8 mouse cellular contexts compared by ENCODE assay signal in the genomic region with DNA sequence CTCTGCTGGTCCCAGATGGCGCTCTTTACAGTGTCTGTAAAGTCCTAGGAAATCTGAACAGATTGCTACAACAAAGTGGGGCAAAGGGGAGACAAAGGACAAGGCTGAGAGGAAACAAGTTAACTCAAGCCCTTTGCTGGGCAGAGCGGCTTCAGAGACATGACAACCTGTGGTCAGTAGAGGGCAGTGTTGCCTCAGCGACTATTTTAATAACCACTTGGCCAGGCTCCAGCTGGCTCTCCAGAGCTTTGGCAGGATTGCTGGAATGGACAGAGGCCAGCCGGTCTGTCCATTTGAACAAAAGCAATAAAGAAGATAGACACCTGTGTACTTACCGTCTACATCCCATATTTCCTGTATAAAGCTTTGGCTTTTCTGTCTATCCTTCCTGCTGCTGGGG. TPM values are rescaled to one million over a fixed set of nuclear protein-coding genes. Genes with fewer than 3 reads are reported as not detected.
DNase-seq lines count a peak whose midpoint lies in the region; ATAC-seq and TF ChIP-seq lines count a peak whose summit lies in the region.

No protein-coding gene starts in this region.

- no peak overlapping the region for H3K9ac ChIP-seq in embryonic facial prominence, embryonic 14.5 days (ENCODE audit: low read depth, low read length)
- H3K9ac ChIP-seq in heart, embryonic 15.5 days, result no peak overlapping the region
- no peak overlapping the region for H3K9ac ChIP-seq in liver, postnatal 0 days (replicated peaks)

- H3K27me3 ChIP-seq in embryonic facial prominence, embryonic 14.5 days (replicated peaks; ENCODE audit: control insufficient read depth, insufficient read depth, low read length), result no peaks in the 10 kb centered on the region; the same call in 1 of the 2 replicates
- no peaks in the 10 kb centered on the region for H3K27me3 ChIP-seq in heart, embryonic 15.5 days
- H3K27me3 ChIP-seq in liver, postnatal 0 days (ENCODE audit: insufficient read depth, low read length), result 0 out of 2 replicates have a peak, but pooled peaks cover 3% of the 10 kb centered on the region
- no peaks in the 10 kb centered on the region for H3K27me3 ChIP-seq in thymus, adult 2 months (ENCODE audit: control insufficient read depth, insufficient read depth, low read length)

- peaks cover 36% of the 10 kb centered on the region for H3K4me1 ChIP-seq in embryonic facial prominence, embryonic 14.5 days (ENCODE audit: control insufficient read depth, insufficient read depth, low read length)
- H3K4me1 ChIP-seq in heart, embryonic 15.5 days (replicated peaks), result peaks cover 46% of the 10 kb centered on the region
- peaks cover 7% of the 10 kb centered on the region for H3K4me1 ChIP-seq in liver, postnatal 0 days (ENCODE audit: insufficient read depth)
- H3K4me1 ChIP-seq in olfactory bulb, adult 2 months (ENCODE audit: control insufficient read depth, insufficient read depth, low read length), result peaks cover 9% of the 10 kb centered on the region
- H3K4me1 ChIP-seq in thymus, adult 2 months (replicated peaks; ENCODE audit: control insufficient read depth, insufficient read depth, low read length), result peaks cover 6% of the 10 kb centered on the region

- no peaks in the 10 kb centered on the region for H3K9me3 ChIP-seq in embryonic facial prominence, embryonic 14.5 days (ENCODE audit: control insufficient read depth, low read length)
- no peaks in the 10 kb centered on the region for H3K9me3 ChIP-seq in heart, embryonic 15.5 days (replicated peaks)
- H3K9me3 ChIP-seq in liver, postnatal 0 days (ENCODE audit: low read length), result no peaks in the 10 kb centered on the region

- DNase-seq in A20 (ENCODE audit: low read depth, low spot score), result peak; percentile 33
- peak; percentile 92 for DNase-seq in adrenal gland, postnatal 10 days
- DNase-seq in embryonic facial prominence, embryonic 14.5 days (ENCODE audit: low spot score), result peak; percentile 90
- DNase-seq in kidney, postnatal 10 days, result peak; percentile 93
- peak; percentile 83 for DNase-seq in liver, postnatal 0 days
- peak; percentile 67 for DNase-seq in thymus, adult 2 months

- H3K4me2 ChIP-seq in embryonic facial prominence, embryonic 14.5 days (ENCODE audit: low read depth, low read length), result no peak overlapping the region
- H3K4me2 ChIP-seq in heart, embryonic 15.5 days, result no peak overlapping the region
- H3K4me2 ChIP-seq in liver, postnatal 0 days (ENCODE audit: low read depth, low read length), result no peak overlapping the region

- TF ChIP-seq CTCF in liver, postnatal 0 days (IDR thresholded peaks at IDR 0.05; ENCODE audit: low read depth), result peak; percentile 87
- peak; percentile 51; the same call in 1 of the 2 replicates for TF ChIP-seq CTCF in olfactory bulb, adult 2 months (IDR thresholded peaks at IDR 0.05; ENCODE audit: insufficient read depth, low read depth, low read length)
- TF ChIP-seq CTCF in thymus, adult 2 months (IDR thresholded peaks at IDR 0.05; ENCODE audit: borderline replicate concordance, control insufficient read depth, extremely low read depth, insufficient read depth, low read length, poor library complexity), result peak; percentile 68; the same call in 1 of the 2 replicates

- 2% methylated on average over 5 of the region's 5 CpGs for WGBS in embryonic facial prominence, embryonic 14.5 days
- under 1% methylated on average over 5 of the region's 5 CpGs for WGBS in heart, embryonic 15.5 days
- WGBS in liver, postnatal 0 days (ENCODE audit: insufficient replicate concordance), result 2% methylated on average over 5 of the region's 5 CpGs
- 4% methylated on average over 5 of the region's 5 CpGs for WGBS in olfactory bulb, adult 2 months
- 7% methylated on average over 5 of the region's 5 CpGs for WGBS in thymus, adult 2 months

- H3K4me3 ChIP-seq in embryonic facial prominence, embryonic 14.5 days (ENCODE audit: low read depth, low read length), result no peak overlapping the region
- H3K4me3 ChIP-seq in heart, embryonic 15.5 days, result no peak overlapping the region
- H3K4me3 ChIP-seq in liver, postnatal 0 days (ENCODE audit: low read depth, low read length), result no peak overlapping the region
- no peak overlapping the region for H3K4me3 ChIP-seq in olfactory bulb, adult 2 months (ENCODE audit: insufficient read depth, low read depth, low read length)
- no peak overlapping the region for H3K4me3 ChIP-seq in thymus, adult 2 months (ENCODE audit: control insufficient read depth, insufficient read depth, low read length)

- no peaks in the 10 kb centered on the region for H3K36me3 ChIP-seq in embryonic facial prominence, embryonic 14.5 days (ENCODE audit: control insufficient read depth, insufficient read depth, low read length)
- H3K36me3 ChIP-seq in heart, embryonic 15.5 days, result no peaks in the 10 kb centered on the region
- no peaks in the 10 kb centered on the region for H3K36me3 ChIP-seq in liver, postnatal 0 days (replicated peaks; ENCODE audit: insufficient read depth, low read length)
- no peaks in the 10 kb centered on the region for H3K36me3 ChIP-seq in thymus, adult 2 months (ENCODE audit: control insufficient read depth, insufficient read depth, low read length)

- no peak for TF ChIP-seq POLR2A in olfactory bulb, adult 2 months (IDR thresholded peaks at IDR 0.05; ENCODE audit: insufficient read depth, low read depth, low read length)
- TF ChIP-seq POLR2A in thymus, adult 2 months (IDR thresholded peaks at IDR 0.05; ENCODE audit: control insufficient read depth, extremely low read depth, insufficient read depth, low read length, poor library complexity), result no peak

- TF ChIP-seq EP300 in liver, postnatal 0 days (IDR thresholded peaks at IDR 0.05; ENCODE audit: low read depth), result no peak

- no peak overlapping the region for H3K27ac ChIP-seq in embryonic facial prominence, embryonic 14.5 days (replicated peaks; ENCODE audit: low read depth, low read length)
- H3K27ac ChIP-seq in heart, embryonic 15.5 days, result 0 out of 2 replicates have a peak overlapping the region, but pooled peaks have one; percentile 14
- H3K27ac ChIP-seq in liver, postnatal 0 days (ENCODE audit: low read depth), result no peak overlapping the region
- no peak overlapping the region for H3K27ac ChIP-seq in olfactory bulb, adult 2 months (ENCODE audit: insufficient read depth, low read depth, low read length)
- no peak overlapping the region for H3K27ac ChIP-seq in thymus, adult 2 months (ENCODE audit: control insufficient read depth, insufficient read depth, low read length)

- ATAC-seq in embryonic facial prominence, embryonic 14.5 days (ENCODE audit: low read depth), result peak; percentile 13; the same call in 1 of the 2 replicates
- no peak for ATAC-seq in heart, embryonic 15.5 days (replicated peaks; ENCODE audit: insufficient number of reproducible peaks, insufficient read depth, low FRiP score, low read depth)
- ATAC-seq in liver, postnatal 0 days, result peak; percentile 51

RNA-seq across cellular contexts. Expression of gene Camk1g, which starts 16.0 kb away (rescaled TPM):
- total RNA-seq in adrenal gland, postnatal 10 days (2021), result 1 to 10 TPM in 1 of 2 experiments, under 1 TPM in 1; 0.69 to 1.0 TPM
- polyA plus RNA-seq in embryonic facial prominence, embryonic 14.5 days (2014; fragmentation: Nextera tagmentation; extraction: Ambion mirVana), result 11.9 and 13.1 TPM in 2 replicates
- polyA plus RNA-seq in heart, embryonic 15.5 days (2015; fragmentation: Nextera tagmentation; extraction: Ambion mirVana), result 11.5 and 13.3 TPM in 2 replicates
- polyA plus RNA-seq in liver, postnatal 0 days (2015; fragmentation: Nextera tagmentation; extraction: Ambion mirVana), result 0.15 and 0.24 TPM in 2 replicates
- polyA plus RNA-seq in olfactory bulb, adult 2 months (2012; ENCODE audit: insufficient read depth, insufficient read length, low replicate concordance, missing spikeins), result not detected in 2 replicates
- polyA plus RNA-seq in thymus, adult 2 months (2012; rRNA removed), result 2.9 and 3.4 TPM in 2 replicates

Comparison
In these comparisons a context has a peak if more than half of its experiments do, and no peak if none do; other contexts are left out.
1. DNase-seq: peak in every context shown above with its lines; median percentile 93 in kidney, postnatal 10 days; 92 in adrenal gland, postnatal 10 days; 90 in embryonic facial prominence, embryonic 14.5 days; 83 in liver, postnatal 0 days; 67 in thymus, adult 2 months; 33 in A20.